Mouse (Mus musculus): ENCODE results near the gene Tusc2.

GRCm38 (mm10) chr9:107541005-107541404 lies 22.1 kb upstream of the Tusc2 start:
- TF ChIP-seq CTCF (IDR thresholded peaks at IDR 0.05; ENCODE audit: borderline replicate concordance, insufficient read depth, low read depth, low read length) (no peak), POLR2A (IDR thresholded peaks at IDR 0.05; ENCODE audit: borderline replicate concordance, insufficient read depth, low read length) (no peak)

Measured in cerebellum, adult 2 months (tissue).